Mouse (Mus musculus) hindbrain, embryonic 14.5 days (tissue): ENCODE data around the gene Acp7. TPM values are rescaled to one million over a fixed set of nuclear protein-coding genes. Genes with fewer than 3 reads are reported as not detected.

Source experiments
- ATAC-seq: fragments of 200-750 bp; cut with Nextera tagmentation; 2 replicates; pipeline ENCODE4 v1.8.0; 2017; ENCODE audit warnings: moderate number of reproducible peaks, mild to moderate bottlenecking, moderate TSS enrichment, moderate library complexity; ENCODE audit not compliant: low FRiP score
- DNase-seq: peaks from one replicate; pipeline ENCODE4 v3.0.0-alpha.2; 2015; ENCODE audit warnings: low spot score
- H3K27ac ChIP-seq: fragments of 300-500 bp; sonication (generic); 2 replicates; pipeline ENCODE4 v1.5.1; 2014; ENCODE audit warnings: mild to moderate bottlenecking, moderate library complexity
- H3K27me3 ChIP-seq: fragments of 300-500 bp; sonication (generic); 2 replicates; pipeline ENCODE4 v1.6.1; 2014; ENCODE audit warnings: mild to moderate bottlenecking, low read length, mixed read lengths; ENCODE audit not compliant: control insufficient read depth, insufficient read depth
- H3K36me3 ChIP-seq: fragments of 300-500 bp; sonication (generic); replicated peaks from 2 replicates; pipeline ENCODE4 v1.6.1; 2014; ENCODE audit not compliant: control insufficient read depth, insufficient read depth
- H3K4me1 ChIP-seq: fragments of 300-500 bp; sonication (generic); replicated peaks from 2 replicates; pipeline ENCODE4 v1.6.1; 2014; ENCODE audit warnings: antibody characterized with exemption, low read length, mixed read lengths; ENCODE audit not compliant: control insufficient read depth, insufficient read depth
- H3K4me2 ChIP-seq: fragments of 300-500 bp; sonication (generic); replicated peaks from 2 replicates; pipeline ENCODE4 v1.6.1; 2014; ENCODE audit warnings: mild to moderate bottlenecking, moderate library complexity
- H3K4me3 ChIP-seq: fragments of 300-500 bp; sonication (generic); replicated peaks from 2 replicates; pipeline ENCODE4 v1.5.1; 2014; ENCODE audit warnings: mild to moderate bottlenecking, low read length
- H3K9ac ChIP-seq: fragments of 300-500 bp; sonication (generic); 2 replicates; pipeline ENCODE4 v1.6.1; 2014
- H3K9me3 ChIP-seq: fragments of 300-500 bp; sonication (generic); 2 replicates; pipeline ENCODE4 v1.6.1; 2016; ENCODE audit warnings: low read length; ENCODE audit not compliant: control insufficient read depth
- WGBS: fragments of 180-500 bp; shearing (Covaris S2); extraction: QIAGEN DNeasy Blood & Tissue Kit; methylation state at CpG from one replicate; pipeline ENCODE4 v1.1.7; 2014; 5-methylcytosine and 5-hydroxymethylcytosine counted together
- polyA plus RNA-seq: library from polyadenylated mRNA; unstranded; fragments of >200 nt; fragmentation: Nextera tagmentation; extraction: Ambion mirVana; gene quantifications from 2 replicates; pipeline ENCODE4 v1.2.1, GENCODE M21; 2014

Acp7 gene
- polyA plus RNA-seq, 1 experiment from 2014 or later = 0.51 TPM

GRCm38 (mm10) chr7:28572689-28573088 is 58.4 kb downstream of the Acp7 start:
- no peak overlapping the region for H3K9ac ChIP-seq
- peaks cover 9% of the 10 kb centered on the region for H3K36me3 ChIP-seq
- ATAC-seq = no peak
- peaks cover 5% of the 10 kb centered on the region; the same call in 1 of the 2 replicates for H3K4me1 ChIP-seq
- no peak for DNase-seq
- no peak overlapping the region for H3K27ac ChIP-seq
- H3K4me3 ChIP-seq = no peak overlapping the region
- no peaks in the 10 kb centered on the region for H3K9me3 ChIP-seq
- no peaks in the 10 kb centered on the region for H3K27me3 ChIP-seq
- 91% methylated on average over 5 of the region's 5 CpGs for WGBS
- H3K4me2 ChIP-seq = no peak overlapping the region

GRCm38 (mm10) chr7:28570982-28571682 is 60.0 kb downstream of the Acp7 start:
- H3K27ac ChIP-seq = no peak overlapping the region; the same call in 1 of the 2 replicates
- H3K9ac ChIP-seq = 0 out of 2 replicates have a peak overlapping the region, but pooled peaks have one; percentile 17
- DNase-seq (peak; percentile 40), ATAC-seq (no peak)
- peaks cover 25% of the 10 kb centered on the region for H3K36me3 ChIP-seq
- H3K4me1 ChIP-seq = no peaks in the 10 kb centered on the region; the same call in 1 of the 2 replicates
- no peaks in the 10 kb centered on the region for H3K27me3 ChIP-seq
- no peak overlapping the region for H3K4me2 ChIP-seq
- H3K9me3 ChIP-seq = no peaks in the 10 kb centered on the region
- H3K4me3 ChIP-seq = no peak overlapping the region
- WGBS = 46% methylated on average over 5 of the region's 5 CpGs

GRCm38 (mm10) chr7:28570291-28570981 is 60.7 kb downstream of the Acp7 start:
- Histone ChIP-seq H3K4me3 (no peak overlapping the region), H3K4me2 (no peak overlapping the region), H3K27ac (no peak overlapping the region), H3K9ac (0 out of 2 replicates have a peak overlapping the region, but pooled peaks have one; percentile 17), H3K9me3 (no peaks in the 10 kb centered on the region), H3K27me3 (no peaks in the 10 kb centered on the region), H3K4me1 (no peaks in the 10 kb centered on the region; the same call in 1 of the 2 replicates), H3K36me3 (peaks cover 32% of the 10 kb centered on the region)
- no peak for ATAC-seq
- DNase-seq = peak; percentile 24
- 70% methylated on average over 12 of the region's 12 CpGs for WGBS

GRCm38 (mm10) chr7:28568253-28568652 is 62.9 kb downstream of the Acp7 start:
- H3K27me3 ChIP-seq = no peaks in the 10 kb centered on the region
- H3K36me3 ChIP-seq = peaks cover 53% of the 10 kb centered on the region
- DNase-seq = peak; percentile 66
- no peak overlapping the region for H3K4me2 ChIP-seq
- H3K27ac ChIP-seq = no peak overlapping the region
- H3K9me3 ChIP-seq = no peaks in the 10 kb centered on the region
- H3K9ac ChIP-seq = no peak overlapping the region
- H3K4me3 ChIP-seq = no peak overlapping the region
- no peaks in the 10 kb centered on the region; the same call in 1 of the 2 replicates for H3K4me1 ChIP-seq
- ATAC-seq = no peak

- Histone ChIP-seq H3K4me2 (no peak overlapping the region), H3K27ac (no peak overlapping the region), H3K27me3 (no peaks in the 10 kb centered on the region), H3K4me1 (no peaks in the 10 kb centered on the region; the same call in 1 of the 2 replicates), H3K36me3 (peaks cover 60% of the 10 kb centered on the region), H3K9me3 (no peaks in the 10 kb centered on the region), H3K4me3 (no peak overlapping the region), H3K9ac (no peak overlapping the region)
- no peak for DNase-seq
- 92% methylated on average over 4 of the region's 4 CpGs for WGBS
- no peak for ATAC-seq
Observed at GRCm38 (mm10) chr7:28567539-28567938, 63.6 kb downstream of the Acp7 start.

- Histone ChIP-seq H3K4me3 (no peak overlapping the region), H3K27ac (no peak overlapping the region), H3K27me3 (no peaks in the 10 kb centered on the region), H3K9me3 (no peaks in the 10 kb centered on the region), H3K9ac (no peak overlapping the region), H3K36me3 (peaks cover 69% of the 10 kb centered on the region), H3K4me1 (no peaks in the 10 kb centered on the region; the same call in 1 of the 2 replicates), H3K4me2 (no peak overlapping the region)
- ATAC-seq (no peak), DNase-seq (no peak)
- WGBS = 87% methylated on average over 5 of the region's 5 CpGs
Observed at GRCm38 (mm10) chr7:28565407-28565806, 65.7 kb downstream of the Acp7 start.

GRCm38 (mm10) chr7:28562951-28563350 is 68.2 kb downstream of the Acp7 start:
- no peak for ATAC-seq
- DNase-seq = no peak
- H3K4me1 ChIP-seq = no peaks in the 10 kb centered on the region
- H3K27ac ChIP-seq = no peak overlapping the region
- H3K36me3 ChIP-seq = peaks cover 85% of the 10 kb centered on the region
- no peaks in the 10 kb centered on the region for H3K27me3 ChIP-seq
- WGBS = 92% methylated on average over 13 of the region's 13 CpGs
- H3K4me2 ChIP-seq = no peak overlapping the region
- no peak overlapping the region for H3K9ac ChIP-seq
- no peaks in the 10 kb centered on the region for H3K9me3 ChIP-seq
- no peak overlapping the region for H3K4me3 ChIP-seq

GRCm38 (mm10) chr7:28562371-28562770 is 68.8 kb downstream of the Acp7 start:
- no peak overlapping the region for H3K9ac ChIP-seq
- no peak overlapping the region for H3K4me2 ChIP-seq
- ATAC-seq (no peak), DNase-seq (no peak)
- no peak overlapping the region for H3K4me3 ChIP-seq
- H3K4me1 ChIP-seq = no peaks in the 10 kb centered on the region
- H3K9me3 ChIP-seq = no peaks in the 10 kb centered on the region
- WGBS = 88% methylated on average over 12 of the region's 13 CpGs
- H3K27ac ChIP-seq = no peak overlapping the region
- H3K27me3 ChIP-seq = no peaks in the 10 kb centered on the region
- H3K36me3 ChIP-seq = peaks cover 83% of the 10 kb centered on the region

GRCm38 (mm10) chr7:28561967-28562366 is 69.2 kb downstream of the Acp7 start:
- Histone ChIP-seq H3K36me3 (peaks cover 78% of the 10 kb centered on the region), H3K27me3 (no peaks in the 10 kb centered on the region), H3K4me2 (no peak overlapping the region), H3K9ac (no peak overlapping the region), H3K4me1 (no peaks in the 10 kb centered on the region), H3K4me3 (no peak overlapping the region), H3K27ac (no peak overlapping the region), H3K9me3 (no peaks in the 10 kb centered on the region)
- 92% methylated on average over 11 of the region's 11 CpGs for WGBS
- ATAC-seq = no peak
- no peak for DNase-seq
